Mouse (Mus musculus): ENCODE measurements at regions not wholly inside any gene's neighbourhood (a gene's known extent, or its start where the extent isn't known, plus 50 kb on each side); places are given as distances from the start of the nearest gene placed in this dataset.
A peak's percentile ranks its signal among the peaks of the same experiment; 100 is the strongest.

DNA sequence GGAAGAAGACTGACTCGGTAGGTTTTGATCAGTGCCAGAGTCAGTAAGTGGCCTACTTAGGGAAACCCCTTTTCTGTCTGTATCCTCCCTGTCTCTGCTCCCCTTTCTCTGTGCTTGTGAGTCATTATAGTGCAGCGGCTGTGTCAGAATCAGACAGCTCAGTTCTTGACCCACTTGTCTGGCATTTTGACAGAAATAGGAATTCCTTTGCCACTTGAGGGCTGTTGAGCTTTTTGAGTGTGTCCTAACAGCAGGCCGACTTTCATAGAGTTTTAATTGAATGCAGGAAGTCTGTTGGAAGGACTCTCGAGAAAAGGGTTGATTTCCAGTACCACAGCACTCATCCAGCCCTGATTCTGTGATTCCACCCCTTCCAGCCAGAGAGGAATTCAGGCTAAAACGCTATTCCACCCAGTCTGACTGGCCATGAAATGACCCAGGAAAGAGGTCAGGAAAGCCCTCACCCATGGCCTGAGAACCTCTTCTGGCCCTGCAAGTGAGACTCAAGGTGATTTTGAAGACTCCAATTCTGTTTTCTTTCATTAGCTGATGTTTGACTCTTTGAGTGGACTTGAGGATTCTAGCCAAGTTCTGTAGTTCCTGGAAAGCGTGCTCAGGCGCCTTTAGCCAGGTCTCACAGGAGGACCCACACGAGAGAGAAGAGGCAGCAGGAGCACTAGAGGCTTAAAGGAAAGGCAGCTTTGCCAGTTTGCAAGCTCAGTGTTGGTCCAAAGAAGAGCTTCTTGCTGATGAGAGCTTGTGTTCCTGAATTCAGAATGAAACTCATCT is 95.6 kb upstream of the Opcml start:
- DNase-seq (ENCODE audit: low read depth, low spot score) = no peak

DNA sequence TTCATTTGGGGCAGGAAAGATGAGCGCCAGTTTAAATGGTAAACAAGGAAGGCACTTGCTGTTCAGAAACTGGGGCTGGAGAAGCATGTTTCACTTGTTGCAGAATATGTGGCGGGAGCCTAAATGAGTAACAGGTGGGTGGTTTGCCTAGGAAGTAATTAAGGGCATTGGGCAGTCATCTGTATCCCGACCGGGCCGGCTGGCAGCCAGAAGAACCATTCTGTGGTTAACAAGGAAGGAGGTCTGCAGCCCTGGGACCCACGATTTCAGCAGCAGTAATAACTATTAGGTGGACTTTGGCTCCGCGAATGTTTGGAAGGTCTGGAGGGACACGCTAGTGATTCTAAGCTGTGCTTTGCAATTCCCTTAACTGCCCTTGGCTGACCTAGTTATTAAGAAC is 89.0 kb upstream of the Opcml start:
- DNase-seq (ENCODE audit: low read depth, low spot score) = no peak

DNA sequence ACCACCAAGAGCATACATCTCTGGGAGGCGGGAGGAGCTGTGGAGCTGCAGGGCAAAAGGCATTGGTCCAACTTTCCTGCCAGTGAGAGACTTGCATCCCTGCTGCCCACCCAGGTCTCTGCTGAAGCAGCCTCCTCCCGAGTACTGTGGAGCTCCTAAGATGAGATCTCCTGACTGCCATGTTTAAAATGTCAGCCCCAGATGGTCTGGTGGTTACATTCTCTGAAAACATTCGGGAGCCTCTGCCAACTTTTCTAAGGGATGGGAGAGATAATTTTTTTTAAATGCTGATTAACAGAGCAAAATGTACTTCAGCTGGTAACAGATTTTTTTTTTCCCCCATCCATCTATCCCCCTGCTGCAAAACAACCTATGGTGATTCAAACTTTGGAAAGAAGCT is 88.4 kb upstream of the Opcml start:
- DNase-seq (ENCODE audit: low read depth, low spot score) = peak; percentile 26

DNA sequence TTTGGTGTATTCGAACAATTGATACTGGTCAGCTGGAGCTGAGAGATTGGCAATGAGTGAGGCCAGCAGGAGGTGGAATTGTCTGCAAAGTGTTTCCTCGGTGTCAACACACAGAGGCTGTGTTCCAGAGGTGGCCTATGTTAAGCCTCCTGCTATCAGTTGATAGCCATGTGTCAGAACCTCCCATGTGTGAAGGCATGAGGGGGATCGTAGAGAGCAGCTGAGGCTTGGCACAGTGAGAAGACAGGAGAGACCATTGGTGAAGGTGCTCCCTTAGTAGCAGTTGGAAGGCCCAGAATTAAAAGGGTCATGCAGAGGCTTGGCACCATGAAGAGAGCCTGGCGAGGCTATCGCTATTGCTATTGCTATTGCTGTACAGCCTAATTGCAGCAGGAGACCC is 86.6 kb upstream of the Opcml start:
- DNase-seq (ENCODE audit: low read depth, low spot score) = no peak

DNA sequence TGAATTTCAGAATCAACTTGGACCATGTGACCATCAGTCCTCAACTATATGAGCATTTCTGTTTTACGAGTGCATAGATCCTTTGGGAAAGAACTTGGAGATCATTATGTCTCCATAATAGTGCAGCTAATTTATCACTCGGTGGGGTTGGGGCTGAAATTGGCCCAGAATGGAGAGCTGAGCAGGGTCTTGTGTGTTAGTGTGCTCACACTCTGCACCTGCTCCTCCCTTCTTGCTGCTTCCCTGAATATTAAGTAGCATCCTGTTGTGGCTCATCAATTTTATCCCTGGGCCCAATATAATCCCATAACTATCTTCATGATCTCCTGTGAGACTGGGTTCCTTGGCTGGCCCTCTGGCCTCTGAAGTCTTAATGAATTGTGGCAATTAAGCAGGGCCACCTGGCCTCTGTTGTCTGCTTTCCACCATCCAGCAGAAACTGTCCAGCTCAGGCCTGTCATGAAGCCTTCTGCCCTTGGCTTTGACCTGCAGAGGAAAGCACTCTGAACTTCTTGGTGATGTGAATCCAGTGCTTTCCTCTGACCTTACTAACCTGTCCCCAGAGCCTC is 66.7 kb upstream of the Opcml start:
- no peak for DNase-seq (ENCODE audit: low read depth, low spot score)

DNA sequence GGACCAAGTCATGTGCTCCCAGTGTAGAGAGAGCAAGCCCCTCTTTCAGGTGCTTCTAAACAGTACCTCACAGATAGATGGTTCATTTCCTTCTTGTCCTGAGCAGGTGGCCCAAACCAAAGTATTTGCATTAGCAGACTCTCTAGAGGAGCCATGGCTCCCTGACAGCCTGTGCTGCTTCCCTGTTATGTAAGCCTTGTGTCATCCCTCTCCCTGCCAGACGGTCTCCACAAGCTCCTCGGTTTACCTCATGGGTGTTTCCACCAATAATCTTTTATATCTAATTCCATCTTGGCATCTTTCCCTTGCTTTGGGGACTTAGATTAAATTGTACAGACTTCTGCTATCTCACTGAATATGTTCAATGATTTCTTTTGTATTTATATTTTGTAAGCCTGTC is 66.0 kb upstream of the Opcml start:
- DNase-seq (ENCODE audit: low read depth, low spot score) = no peak

DNA sequence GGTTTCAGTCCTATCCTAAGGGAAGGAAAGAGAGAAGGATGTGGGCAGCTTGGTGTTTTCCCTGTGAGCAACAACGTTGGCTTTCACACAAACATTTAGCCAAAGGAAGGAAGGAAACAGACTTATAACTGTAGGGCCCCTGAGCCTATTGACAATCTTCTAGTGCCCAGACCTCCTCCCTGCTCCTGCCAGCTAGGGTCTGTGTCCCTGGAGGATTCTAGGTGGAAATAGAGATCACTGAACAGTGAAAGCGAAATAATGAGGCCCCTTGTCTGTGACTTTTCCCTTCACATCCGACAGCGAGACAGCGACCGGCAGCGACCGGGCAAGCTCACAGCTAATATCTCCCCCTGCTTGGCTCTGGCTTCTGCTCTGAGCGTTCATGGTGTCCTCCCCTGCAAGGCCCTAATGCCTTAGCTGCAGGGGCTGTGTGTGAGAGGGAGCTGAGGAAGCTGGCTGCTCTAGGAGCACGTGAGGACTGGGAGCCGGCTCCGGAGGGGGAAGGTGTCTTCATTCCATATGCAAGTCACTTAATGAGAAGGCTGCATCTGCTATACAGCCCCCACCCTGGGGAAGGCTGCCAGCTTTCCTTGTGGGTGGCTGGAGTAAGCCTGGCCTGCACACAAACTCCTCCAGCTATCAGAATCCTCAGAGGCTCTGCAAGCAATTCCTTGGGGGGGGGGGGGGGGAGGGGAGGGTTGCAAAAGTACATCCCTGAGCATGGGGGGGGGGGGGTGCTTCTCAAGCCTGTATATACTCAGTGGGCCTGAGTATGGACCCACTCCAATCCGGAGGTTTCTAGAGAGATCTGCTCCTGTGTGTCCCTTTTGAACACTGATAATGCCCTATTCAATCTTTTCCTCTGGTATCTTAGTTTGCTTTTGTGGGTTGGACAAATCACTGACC is 61.7 kb upstream of the Opcml start:
- peak; percentile 39 for DNase-seq (ENCODE audit: low read depth, low spot score)

DNA sequence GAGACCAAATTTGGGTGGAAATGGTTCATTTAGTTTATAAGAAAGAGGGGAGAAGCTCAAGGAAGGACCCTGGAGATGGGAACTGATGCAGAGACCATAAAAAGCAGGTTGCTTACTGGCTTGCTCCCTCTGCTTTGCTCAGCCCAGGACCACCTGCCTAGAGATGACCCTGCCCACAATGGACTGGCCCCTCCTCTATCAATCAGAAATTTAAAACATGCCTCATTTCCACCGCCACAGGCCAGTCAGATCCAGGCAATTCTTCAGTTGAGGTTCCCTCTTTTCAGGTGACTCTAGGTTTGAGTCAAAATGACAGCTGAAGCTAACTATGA is 61.1 kb upstream of the Opcml start:
- DNase-seq (ENCODE audit: low read depth, low spot score) = no peak

DNA sequence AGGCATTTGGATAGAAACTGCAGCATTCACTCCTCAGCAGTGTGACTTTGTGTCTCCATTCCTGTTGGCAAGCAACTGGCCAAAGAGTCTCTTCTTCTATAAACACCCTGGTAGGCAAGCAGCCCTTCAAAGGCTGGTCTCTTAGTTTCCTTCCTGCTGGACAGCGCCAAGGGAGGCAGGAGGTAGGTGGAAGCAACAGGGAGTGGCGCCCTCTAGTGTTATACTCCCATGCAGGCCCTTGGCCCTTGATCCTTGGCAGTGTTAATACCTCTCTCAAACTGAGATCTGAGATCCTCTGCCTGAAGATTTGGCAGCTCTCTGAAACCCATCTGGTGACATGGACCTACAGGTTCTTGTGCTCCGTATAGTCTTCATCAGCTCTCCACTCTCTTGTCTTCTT is 51.3 kb upstream of the Opcml start:
- DNase-seq (ENCODE audit: low read depth, low spot score) = no peak

All from brain, embryonic 18.5 days (tissue).